Mouse (Mus musculus): ENCODE measurements at regions not wholly inside any gene's neighbourhood (a gene's known extent, or its start where the extent isn't known, plus 50 kb on each side); places are given as distances from the start of the nearest gene placed in this dataset.

- ATAC-seq (ENCODE audit: insufficient number of reproducible peaks, insufficient read depth, low FRiP score, low TSS enrichment, low read depth), result no peak
- H3K36me3 ChIP-seq, result no peaks in the 10 kb centered on the region
- H3K27me3 ChIP-seq, result no peaks in the 10 kb centered on the region
These were observed 476.9 kb downstream of the Gm10295 start for GRCm38 (mm10) chr7:70874393-70874792.

DNA sequence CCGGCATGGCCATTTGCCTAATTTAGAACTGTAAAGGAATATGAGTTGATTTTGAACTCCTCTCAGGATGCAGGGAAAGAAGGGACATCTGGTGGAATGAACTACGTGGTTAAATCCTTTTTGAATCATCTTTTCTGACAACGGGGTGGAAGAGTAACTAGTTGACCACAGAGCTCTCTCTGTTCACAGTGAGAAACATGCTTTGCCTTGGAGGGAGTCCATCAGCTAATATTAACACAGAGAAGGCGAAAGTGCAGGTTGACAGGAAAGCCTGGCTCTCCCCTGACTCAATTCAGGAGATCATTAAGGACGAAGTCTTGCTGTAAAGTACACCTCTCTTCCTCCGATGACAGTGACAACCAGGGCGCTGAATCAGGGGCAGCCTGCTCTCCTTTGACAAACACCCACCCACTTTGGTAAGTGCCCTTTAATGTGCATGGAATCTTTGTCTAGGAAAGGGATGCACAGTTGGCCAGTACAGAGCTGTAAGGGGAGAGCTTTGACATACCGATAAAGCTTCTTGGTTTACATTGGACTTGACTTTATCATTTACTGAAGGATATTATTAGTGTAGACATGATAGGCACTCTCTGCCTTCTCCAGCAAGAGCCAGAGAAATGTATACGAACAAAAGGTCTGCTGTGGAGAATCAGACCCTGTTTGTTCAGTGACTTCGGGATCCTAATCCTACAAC lies 480.3 kb downstream of the Gm10295 start:
- H3K27me3 ChIP-seq, result no peaks in the 10 kb centered on the region
- H3K36me3 ChIP-seq, result no peaks in the 10 kb centered on the region
- ATAC-seq (ENCODE audit: insufficient number of reproducible peaks, insufficient read depth, low FRiP score, low TSS enrichment, low read depth), result no peak
- WGBS, result 47% methylated on average over 10 of the region's 10 CpGs
- H3K4me3 ChIP-seq, result no peak overlapping the region
- no peaks in the 10 kb centered on the region for H3K4me1 ChIP-seq
- no peak overlapping the region for H3K27ac ChIP-seq
- no peak overlapping the region for H3K9ac ChIP-seq
- H3K9me3 ChIP-seq, result no peaks in the 10 kb centered on the region
- H3K4me2 ChIP-seq, result no peak overlapping the region

More at GRCm38 (mm10) chr7:70874393-70874792, 476.9 kb downstream of the Gm10295 start:
- 66% methylated on average over 2 of the region's 2 CpGs for WGBS
- H3K9me3 ChIP-seq, result no peaks in the 10 kb centered on the region
- no peak overlapping the region for H3K4me2 ChIP-seq
- no peak overlapping the region for H3K4me3 ChIP-seq
- no peak overlapping the region for H3K9ac ChIP-seq
- H3K27ac ChIP-seq, result no peak overlapping the region
- H3K4me1 ChIP-seq, result no peaks in the 10 kb centered on the region

DNA sequence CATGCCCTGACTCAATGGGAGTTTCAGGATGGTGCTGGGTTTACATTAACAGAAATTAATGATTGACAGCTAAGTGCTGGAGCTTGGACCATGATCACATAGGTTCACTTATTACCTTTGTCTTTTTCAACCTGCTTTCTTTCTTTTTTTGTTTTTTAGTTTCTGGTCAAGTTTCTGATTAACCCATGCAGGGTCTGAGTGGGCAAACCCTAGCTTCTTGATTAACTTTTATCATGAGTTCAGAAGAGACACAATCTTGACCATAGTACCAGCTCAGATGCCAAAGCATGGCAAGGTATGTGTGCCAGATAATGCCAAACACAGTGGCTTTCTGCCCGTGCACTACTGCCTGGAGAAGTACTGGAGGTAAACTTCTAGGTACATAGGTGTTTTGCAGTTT lies 482.2 kb downstream of the Gm10295 start:
- ATAC-seq (ENCODE audit: insufficient number of reproducible peaks, insufficient read depth, low FRiP score, low TSS enrichment, low read depth), result no peak
- Histone ChIP-seq H3K4me3 (no peak overlapping the region), H3K36me3 (no peaks in the 10 kb centered on the region), H3K9me3 (no peaks in the 10 kb centered on the region), H3K4me2 (no peak overlapping the region), H3K4me1 (no peaks in the 10 kb centered on the region), H3K27me3 (0 out of 2 replicates have a peak, but pooled peaks cover 4% of the 10 kb centered on the region), H3K9ac (no peak overlapping the region), H3K27ac (no peak overlapping the region)
- 78% methylated on average over 1 of the region's 1 CpGs for WGBS

- no peak overlapping the region for H3K27ac ChIP-seq
- H3K4me1 ChIP-seq, result no peaks in the 10 kb centered on the region
- no peak overlapping the region for H3K4me3 ChIP-seq
- H3K9me3 ChIP-seq, result no peaks in the 10 kb centered on the region
- 0 out of 2 replicates have a peak, but pooled peaks cover under 1% of the 10 kb centered on the region for H3K27me3 ChIP-seq
- no peak for ATAC-seq (ENCODE audit: insufficient number of reproducible peaks, insufficient read depth, low FRiP score, low TSS enrichment, low read depth)
- no peaks in the 10 kb centered on the region for H3K36me3 ChIP-seq
- no peak overlapping the region for H3K4me2 ChIP-seq
- 86% methylated on average over 4 of the region's 4 CpGs for WGBS
- no peak overlapping the region for H3K9ac ChIP-seq
These were observed 491.3 kb downstream of the Gm10295 start for GRCm38 (mm10) chr7:70859957-70860356.

DNA sequence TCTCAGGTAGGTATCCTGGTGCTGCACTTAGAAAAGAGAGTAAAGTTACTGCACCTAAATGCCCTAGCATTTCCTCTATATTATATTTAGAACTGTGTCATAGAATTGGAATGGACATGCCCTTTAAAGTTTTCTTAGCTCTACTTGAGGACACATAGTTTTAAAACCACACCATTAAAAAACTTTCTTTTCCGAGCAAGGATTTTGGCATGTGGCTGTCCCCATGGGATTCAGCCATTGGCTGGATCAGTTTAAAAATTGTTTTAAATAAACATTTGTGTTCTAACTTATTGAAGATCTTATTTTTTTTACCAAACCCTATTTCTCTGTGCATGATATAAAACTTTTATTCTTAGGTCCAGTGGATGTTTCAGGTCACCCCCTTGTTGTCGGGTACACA lies 484.2 kb upstream of the Nr2f2 start:
- no peak overlapping the region for H3K27ac ChIP-seq
- peaks cover 20% of the 10 kb centered on the region for H3K27me3 ChIP-seq
- ATAC-seq (ENCODE audit: insufficient number of reproducible peaks, insufficient read depth, low FRiP score, low TSS enrichment, low read depth), result no peak
- H3K4me3 ChIP-seq, result no peak overlapping the region
- no peak overlapping the region for H3K9ac ChIP-seq
- H3K4me1 ChIP-seq, result peaks cover 7% of the 10 kb centered on the region
- no peak overlapping the region for H3K4me2 ChIP-seq
- no peaks in the 10 kb centered on the region for H3K9me3 ChIP-seq
- WGBS, result 62% methylated on average over 2 of the region's 2 CpGs
- no peaks in the 10 kb centered on the region for H3K36me3 ChIP-seq

DNA sequence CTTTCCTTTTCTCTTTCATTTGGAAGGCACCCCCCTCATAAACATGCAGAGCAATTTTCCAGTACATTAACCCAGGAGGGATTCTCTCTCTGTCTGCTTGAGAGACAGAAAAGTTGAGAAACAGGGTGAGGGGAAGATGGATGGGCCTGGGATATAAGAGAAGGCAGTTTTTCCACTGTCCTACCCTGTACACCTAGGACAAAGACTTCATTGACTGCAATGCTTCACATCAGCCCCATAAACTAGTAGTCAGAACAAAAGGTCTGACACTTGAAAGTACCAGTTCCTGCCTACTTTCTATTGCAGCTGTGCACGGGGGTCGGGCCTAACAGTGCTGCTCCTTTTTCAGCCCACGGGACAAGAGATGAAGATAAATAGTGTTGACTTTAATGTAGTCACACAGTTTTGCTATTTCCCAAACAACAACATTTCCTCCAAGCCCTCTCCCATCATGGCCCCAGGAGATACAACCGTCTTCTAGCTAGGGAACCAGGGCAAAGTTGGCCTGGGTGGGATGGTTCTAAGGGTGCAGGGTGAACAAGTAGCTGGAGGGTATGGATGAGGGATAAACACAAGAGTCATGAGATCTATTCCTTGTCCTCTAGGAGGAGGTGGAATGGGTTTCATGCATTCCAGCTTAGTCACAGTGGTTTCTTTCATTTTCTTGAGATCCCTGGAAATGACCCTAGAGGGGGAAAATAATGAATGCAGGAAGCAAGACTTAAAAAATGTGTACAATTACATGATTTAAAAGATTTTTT lies 481.7 kb upstream of the Nr2f2 start:
- Histone ChIP-seq H3K27me3 (peaks cover 23% of the 10 kb centered on the region), H3K36me3 (no peaks in the 10 kb centered on the region), H3K9ac (no peak overlapping the region), H3K4me2 (no peak overlapping the region), H3K4me1 (peaks cover 7% of the 10 kb centered on the region), H3K9me3 (no peaks in the 10 kb centered on the region), H3K27ac (no peak overlapping the region), H3K4me3 (no peak overlapping the region)
- WGBS, result 20% methylated on average over 4 of the region's 4 CpGs
- no peak for ATAC-seq (ENCODE audit: insufficient number of reproducible peaks, insufficient read depth, low FRiP score, low TSS enrichment, low read depth)

- ATAC-seq (ENCODE audit: insufficient number of reproducible peaks, insufficient read depth, low FRiP score, low TSS enrichment, low read depth), result no peak
- Histone ChIP-seq H3K9ac (no peak overlapping the region), H3K4me3 (no peak overlapping the region), H3K4me2 (no peak overlapping the region), H3K9me3 (no peaks in the 10 kb centered on the region), H3K36me3 (no peaks in the 10 kb centered on the region), H3K4me1 (peaks cover 7% of the 10 kb centered on the region), H3K27ac (no peak overlapping the region), H3K27me3 (peaks cover 23% of the 10 kb centered on the region)
- WGBS, result 41% methylated on average over 8 of the region's 8 CpGs
These were observed 481.0 kb upstream of the Nr2f2 start for GRCm38 (mm10) chr7:70847450-70847993.

DNA sequence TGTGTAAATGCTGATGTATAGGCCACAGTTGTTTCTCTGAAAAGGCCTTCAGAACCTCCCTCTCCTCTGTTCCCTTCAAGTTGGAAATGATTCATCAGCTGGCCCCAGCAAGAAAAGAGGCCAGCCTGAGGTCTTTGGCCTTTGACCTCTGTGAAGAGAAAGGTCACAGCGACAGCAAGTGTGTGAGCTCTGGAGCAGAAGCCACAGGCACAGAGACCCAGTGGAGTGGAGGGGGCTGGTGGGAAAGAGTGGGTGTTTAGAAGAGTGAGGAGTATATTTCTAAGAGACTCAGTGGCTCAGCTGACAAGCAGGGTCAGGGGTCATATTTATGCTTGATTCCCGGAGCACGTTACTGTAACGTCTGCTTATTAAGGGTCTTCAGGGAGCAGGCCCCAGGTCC lies 479.5 kb upstream of the Nr2f2 start:
- H3K9ac ChIP-seq, result no peak overlapping the region
- 25% methylated on average over 4 of the region's 4 CpGs for WGBS
- H3K9me3 ChIP-seq, result no peaks in the 10 kb centered on the region
- no peak overlapping the region for H3K4me2 ChIP-seq
- ATAC-seq (ENCODE audit: insufficient number of reproducible peaks, insufficient read depth, low FRiP score, low TSS enrichment, low read depth), result no peak
- peaks cover 23% of the 10 kb centered on the region for H3K27me3 ChIP-seq
- peaks cover 7% of the 10 kb centered on the region for H3K4me1 ChIP-seq
- H3K4me3 ChIP-seq, result no peak overlapping the region
- H3K36me3 ChIP-seq, result no peaks in the 10 kb centered on the region
- no peak overlapping the region for H3K27ac ChIP-seq

GRCm38 (mm10) chr7:70840142-70840541 lies 473.6 kb upstream of the Nr2f2 start:
- WGBS, result 80% methylated on average over 1 of the region's 1 CpGs

DNA sequence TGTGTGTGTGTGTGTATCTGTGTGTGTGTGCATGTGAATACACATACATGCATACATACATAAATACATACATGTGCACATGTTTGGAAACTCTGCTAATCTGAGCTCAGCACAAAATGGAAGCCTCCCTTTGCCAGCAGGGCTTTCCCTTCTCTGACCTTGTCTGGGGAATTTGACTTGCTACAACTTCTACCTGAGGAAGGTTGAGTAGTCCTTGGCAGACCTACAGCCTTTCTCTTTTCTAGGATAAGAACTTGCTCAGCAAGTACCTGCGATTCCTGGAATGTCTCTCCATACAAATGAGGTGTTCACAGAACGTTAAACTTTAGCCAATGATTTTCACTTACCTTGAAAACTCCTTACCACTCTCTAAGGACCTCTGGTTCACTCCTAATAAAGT lies 472.7 kb upstream of the Nr2f2 start:
- H3K4me1 ChIP-seq, result peaks cover 8% of the 10 kb centered on the region; the same call in 1 of the 2 replicates
- H3K9ac ChIP-seq, result no peak overlapping the region
- ATAC-seq (ENCODE audit: insufficient number of reproducible peaks, insufficient read depth, low FRiP score, low TSS enrichment, low read depth), result no peak
- no peak overlapping the region for H3K4me3 ChIP-seq
- WGBS, result 89% methylated on average over 2 of the region's 2 CpGs
- H3K9me3 ChIP-seq, result no peaks in the 10 kb centered on the region
- no peak overlapping the region for H3K27ac ChIP-seq
- H3K36me3 ChIP-seq, result no peaks in the 10 kb centered on the region
- H3K27me3 ChIP-seq, result peaks cover 3% of the 10 kb centered on the region; the same call in 1 of the 2 replicates
- no peak overlapping the region for H3K4me2 ChIP-seq

More at GRCm38 (mm10) chr7:70840142-70840541, 473.6 kb upstream of the Nr2f2 start:
- H3K36me3 ChIP-seq, result no peaks in the 10 kb centered on the region
- H3K4me1 ChIP-seq, result 0 out of 2 replicates have a peak, but pooled peaks cover 1% of the 10 kb centered on the region
- no peak overlapping the region for H3K27ac ChIP-seq
- no peak for ATAC-seq (ENCODE audit: insufficient number of reproducible peaks, insufficient read depth, low FRiP score, low TSS enrichment, low read depth)
- no peak overlapping the region for H3K9ac ChIP-seq
- no peak overlapping the region for H3K4me3 ChIP-seq
- no peaks in the 10 kb centered on the region for H3K9me3 ChIP-seq
- H3K4me2 ChIP-seq, result no peak overlapping the region
- H3K27me3 ChIP-seq, result peaks cover 4% of the 10 kb centered on the region; the same call in 1 of the 2 replicates

GRCm38 (mm10) chr7:70834787-70835461 lies 468.4 kb upstream of the Nr2f2 start:
- H3K9me3 ChIP-seq, result no peaks in the 10 kb centered on the region
- H3K9ac ChIP-seq, result no peak overlapping the region
- H3K4me2 ChIP-seq, result no peak overlapping the region
- no peak overlapping the region for H3K27ac ChIP-seq
- no peak overlapping the region for H3K4me3 ChIP-seq
- H3K27me3 ChIP-seq, result peaks cover 26% of the 10 kb centered on the region
- H3K36me3 ChIP-seq, result no peaks in the 10 kb centered on the region
- H3K4me1 ChIP-seq, result peaks cover 8% of the 10 kb centered on the region; the same call in 1 of the 2 replicates
- WGBS, result 25% methylated on average over 4 of the region's 4 CpGs
- no peak for ATAC-seq (ENCODE audit: insufficient number of reproducible peaks, insufficient read depth, low FRiP score, low TSS enrichment, low read depth)
